Mouse (Mus musculus): ENCODE data around the gene 1700020N01Rik. TPM values are rescaled to one million over a fixed set of nuclear protein-coding genes. Genes with fewer than 3 reads are reported as not detected.
A peak's percentile ranks its signal among the peaks of the same experiment; 100 is the strongest.

Gene 1700020N01Rik
- not detected in 2 replicates for polyA plus RNA-seq (2015; fragmentation: Nextera tagmentation; extraction: Ambion mirVana)

DNA sequence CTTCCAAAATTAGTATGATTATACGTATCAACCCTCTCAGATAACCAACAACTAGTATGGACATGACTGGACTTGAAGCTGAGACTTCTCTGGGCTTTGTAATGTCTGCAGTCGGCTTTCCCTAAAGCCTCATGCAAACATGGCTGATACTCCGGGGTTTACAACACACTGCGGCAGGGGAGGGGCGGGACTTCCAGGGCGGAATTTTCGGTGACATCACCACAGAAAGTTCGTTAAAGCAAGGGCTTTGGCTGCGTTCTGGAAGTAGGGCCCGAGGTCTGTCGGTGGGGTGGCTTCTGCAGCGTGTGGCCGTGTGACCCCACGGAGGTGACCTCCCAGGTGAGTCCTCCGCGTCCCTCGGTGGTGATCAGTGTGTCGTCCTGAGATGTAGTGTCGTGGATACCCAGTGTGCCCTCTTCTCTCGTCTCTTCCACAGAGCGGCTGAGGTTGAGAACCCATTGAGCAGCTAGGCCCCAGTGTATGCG, at the start of gene 1700020N01Rik:
Gene 1700020N01Rik (plus strand): TSS at position 250 of the 485 bp plus-strand sequence.
- ATAC-seq (replicated peaks): no peak
- Histone ChIP-seq H3K27ac (replicated peaks) (no peak within 1 kb of the TSS), H3K27me3 (no peaks in the 10 kb centered on the region), H3K9ac (replicated peaks) (no peak within 1 kb of the TSS), H3K9me3 (no peaks in the 10 kb centered on the region), H3K4me3 (no peak within 1 kb of the TSS), H3K36me3 (no peaks in the 10 kb centered on the region), H3K4me1 (no peaks in the 10 kb centered on the region; the same call in 1 of the 2 replicates), H3K4me2 (replicated peaks) (no peak within 1 kb of the TSS)
- WGBS: 95% methylated on average over 22 of the region's 22 CpGs

DNA sequence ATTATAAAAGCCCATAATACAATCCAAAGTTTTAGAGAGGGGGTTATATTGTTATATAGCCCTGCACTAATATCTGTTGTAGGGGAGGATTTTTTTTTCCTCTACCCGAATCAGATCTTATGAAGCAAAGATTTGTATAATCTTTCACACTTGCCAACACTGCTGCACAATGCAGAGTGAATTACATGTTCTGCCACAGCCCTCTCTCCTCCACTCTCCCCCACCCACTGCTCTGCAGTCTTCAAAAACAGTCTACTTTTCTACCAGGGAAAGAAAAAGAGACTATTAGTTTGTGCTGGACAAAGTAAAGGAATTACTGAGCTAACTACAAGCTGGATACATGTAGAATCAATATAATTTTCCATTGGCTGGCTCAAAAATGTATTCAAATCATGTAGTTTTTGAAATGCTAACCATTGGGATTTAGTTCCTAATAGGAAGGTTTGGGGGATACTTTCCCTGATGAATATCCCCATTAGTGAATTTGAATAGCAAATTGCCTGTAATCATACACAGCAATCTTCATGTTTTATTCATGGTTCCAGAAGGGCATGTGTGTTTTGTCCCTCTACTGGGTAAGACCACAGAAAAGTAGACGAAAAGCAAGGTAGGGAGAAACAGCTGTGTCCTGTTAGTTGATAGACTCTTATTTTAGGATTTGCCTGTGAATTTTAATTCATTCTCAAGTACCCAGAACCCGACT, 49.2 kb upstream of the 1700020N01Rik start:
- H3K27ac ChIP-seq (replicated peaks): no peak overlapping the region
- H3K27me3 ChIP-seq: no peaks in the 10 kb centered on the region
- H3K4me3 ChIP-seq: no peak overlapping the region
- H3K36me3 ChIP-seq: no peaks in the 10 kb centered on the region
- no peak overlapping the region for H3K4me2 ChIP-seq (replicated peaks)
- H3K4me1 ChIP-seq: 0 out of 2 replicates have a peak, but pooled peaks cover 6% of the 10 kb centered on the region
- H3K9me3 ChIP-seq: no peaks in the 10 kb centered on the region
- WGBS: 30% methylated on average over 3 of the region's 3 CpGs
- H3K9ac ChIP-seq (replicated peaks): no peak overlapping the region
- ATAC-seq (replicated peaks): peak; percentile 73

DNA sequence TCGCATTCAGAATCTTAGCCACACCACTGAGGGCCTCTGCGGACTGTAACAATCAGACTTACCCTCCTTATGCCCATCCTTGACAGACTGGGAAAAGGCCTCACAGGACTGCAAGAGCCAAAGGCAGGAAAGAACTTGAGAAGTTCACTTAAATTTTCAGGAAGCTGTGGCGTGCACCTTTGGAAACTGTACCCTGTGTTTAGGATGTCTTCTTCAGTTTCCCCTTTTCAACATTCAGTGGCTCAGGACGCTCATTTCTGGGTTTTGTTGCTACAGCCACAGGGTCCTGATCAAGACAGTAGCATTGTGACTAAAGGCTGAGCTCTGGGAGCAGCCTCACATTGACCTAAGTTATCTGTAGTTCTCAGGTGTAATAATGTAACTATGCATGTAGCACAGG, 48.2 kb upstream of the 1700020N01Rik start:
- no peaks in the 10 kb centered on the region for H3K9me3 ChIP-seq
- 0 out of 2 replicates have a peak, but pooled peaks cover 6% of the 10 kb centered on the region for H3K4me1 ChIP-seq
- 91% methylated on average over 4 of the region's 4 CpGs for WGBS
- H3K27me3 ChIP-seq: no peaks in the 10 kb centered on the region
- H3K9ac ChIP-seq (replicated peaks): no peak overlapping the region
- no peak overlapping the region for H3K4me2 ChIP-seq (replicated peaks)
- H3K4me3 ChIP-seq: no peak overlapping the region
- H3K27ac ChIP-seq (replicated peaks): no peak overlapping the region
- no peak for ATAC-seq (replicated peaks)
- H3K36me3 ChIP-seq: no peaks in the 10 kb centered on the region

DNA sequence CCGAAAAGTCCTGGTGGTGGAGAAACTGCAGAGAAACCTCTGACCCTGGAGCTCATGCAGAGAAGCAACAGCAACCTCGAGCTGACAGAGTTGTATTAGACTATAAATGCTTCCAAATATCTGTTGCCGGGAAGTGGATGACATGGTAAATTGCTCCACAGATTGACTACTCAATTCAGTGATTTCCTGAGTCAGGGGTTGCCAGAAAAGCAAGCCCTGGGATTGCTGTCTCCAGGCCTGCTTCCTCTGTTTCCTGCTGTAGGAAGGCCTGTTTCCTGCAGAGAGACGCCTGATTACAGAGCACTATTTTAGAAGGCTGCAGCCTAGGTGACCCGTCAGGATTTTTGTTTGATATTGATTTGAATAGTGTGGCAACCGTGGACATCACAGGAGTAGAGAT, 47.5 kb upstream of the 1700020N01Rik start:
- no peaks in the 10 kb centered on the region for H3K36me3 ChIP-seq
- H3K27me3 ChIP-seq: no peaks in the 10 kb centered on the region
- H3K9ac ChIP-seq (replicated peaks): no peak overlapping the region
- no peaks in the 10 kb centered on the region for H3K9me3 ChIP-seq
- H3K27ac ChIP-seq (replicated peaks): no peak overlapping the region
- no peak for ATAC-seq (replicated peaks)
- H3K4me3 ChIP-seq: no peak overlapping the region
- H3K4me1 ChIP-seq: 0 out of 2 replicates have a peak, but pooled peaks cover 6% of the 10 kb centered on the region
- no peak overlapping the region for H3K4me2 ChIP-seq (replicated peaks)
- 56% methylated on average over 6 of the region's 6 CpGs for WGBS

DNA sequence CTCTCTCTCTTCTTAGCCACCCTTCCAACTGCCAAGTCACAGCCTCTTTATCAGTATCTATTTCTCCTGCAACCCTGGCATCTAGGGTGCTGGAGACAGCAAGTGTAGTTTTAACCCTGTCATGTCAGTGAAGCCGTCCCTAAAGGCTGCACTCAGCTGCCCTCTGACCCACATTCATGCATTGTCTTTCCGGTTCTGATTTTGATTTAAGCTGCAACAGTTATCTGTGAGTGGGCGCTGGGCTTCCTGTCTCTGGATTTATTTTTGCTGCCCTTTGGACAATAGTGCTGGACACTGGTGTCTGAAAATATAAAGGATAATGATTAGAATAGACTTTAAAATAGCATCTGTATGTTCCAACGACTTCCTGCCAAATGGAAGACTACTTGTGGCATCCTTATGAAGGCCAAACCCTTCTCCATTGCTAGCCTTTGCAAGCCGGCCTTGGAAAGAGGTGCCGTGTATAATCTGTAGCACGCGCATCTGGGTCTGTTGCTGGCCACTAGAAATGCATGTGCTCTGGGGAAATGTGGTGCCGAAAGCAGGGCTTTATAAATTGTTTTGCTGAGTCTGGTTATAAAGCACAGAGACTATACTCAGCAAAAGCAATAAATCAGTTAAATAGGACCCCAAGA, 44.0 kb upstream of the 1700020N01Rik start:
- Histone ChIP-seq H3K36me3 (no peaks in the 10 kb centered on the region), H3K27me3 (no peaks in the 10 kb centered on the region), H3K9me3 (no peaks in the 10 kb centered on the region), H3K4me2 (replicated peaks) (no peak overlapping the region), H3K4me1 (0 out of 2 replicates have a peak, but pooled peaks cover 6% of the 10 kb centered on the region), H3K9ac (replicated peaks) (no peak overlapping the region), H3K4me3 (no peak overlapping the region), H3K27ac (replicated peaks) (no peak overlapping the region)
- ATAC-seq (replicated peaks): no peak
- 80% methylated on average over 9 of the region's 9 CpGs for WGBS

DNA sequence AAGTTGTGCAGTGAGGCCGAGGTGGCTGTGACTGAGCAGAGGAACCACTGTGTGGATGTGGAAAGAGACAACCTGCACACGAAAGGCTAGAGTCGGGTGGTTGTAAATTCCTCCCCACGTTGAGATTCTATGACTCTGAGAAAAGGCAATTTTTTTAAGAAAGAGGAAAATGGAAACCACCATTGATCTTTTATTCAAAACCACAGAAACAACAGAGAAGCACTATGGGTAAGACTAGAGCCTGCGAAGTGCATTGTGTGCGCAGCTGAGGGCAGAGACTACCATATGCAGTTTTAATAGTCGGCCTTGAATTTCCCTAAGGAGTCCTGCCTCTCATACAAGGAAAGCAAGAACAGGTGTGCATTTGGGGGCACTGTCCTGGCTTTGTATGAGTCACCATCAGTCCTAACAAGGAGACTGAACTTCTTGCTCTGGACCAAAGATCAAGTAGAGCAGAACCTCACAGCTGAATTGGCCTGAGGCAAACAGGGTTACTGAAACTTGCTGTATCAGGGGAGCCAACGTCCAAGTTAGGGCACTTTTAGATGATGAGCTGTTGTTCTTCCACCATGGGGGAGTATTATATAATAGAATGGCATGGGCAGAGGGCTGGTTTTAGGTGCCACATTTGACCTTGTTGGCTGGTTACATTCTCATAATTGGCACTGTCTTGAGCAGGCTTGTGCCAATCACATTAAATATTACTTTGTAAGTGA, 39.8 kb upstream of the 1700020N01Rik start:
- 86% methylated on average over 8 of the region's 8 CpGs for WGBS
- H3K9ac ChIP-seq (replicated peaks): no peak overlapping the region
- H3K4me3 ChIP-seq: no peak overlapping the region
- no peaks in the 10 kb centered on the region for H3K4me1 ChIP-seq
- no peak overlapping the region for H3K4me2 ChIP-seq (replicated peaks)
- H3K36me3 ChIP-seq: no peaks in the 10 kb centered on the region
- ATAC-seq (replicated peaks): no peak
- no peak overlapping the region for H3K27ac ChIP-seq (replicated peaks)
- H3K27me3 ChIP-seq: no peaks in the 10 kb centered on the region
- H3K9me3 ChIP-seq: no peaks in the 10 kb centered on the region

DNA sequence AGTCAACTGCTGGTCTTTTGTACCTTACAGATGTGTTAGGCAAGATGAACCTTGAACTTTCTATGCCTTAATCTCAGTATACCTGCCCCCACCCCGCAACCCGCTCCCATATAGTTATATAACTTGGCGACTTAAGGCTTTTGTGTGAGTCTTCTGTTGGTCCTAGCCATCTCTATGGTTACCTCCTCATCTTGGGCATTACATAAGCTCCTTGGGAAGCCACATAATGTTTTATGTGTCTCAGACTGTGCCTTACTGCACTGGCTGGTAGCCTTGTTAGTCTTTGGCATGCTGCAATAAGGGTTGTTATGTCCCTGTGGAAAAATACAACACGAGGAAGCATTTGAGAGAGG, 39.3 kb upstream of the 1700020N01Rik start:
- WGBS: 88% methylated on average over 4 of the region's 4 CpGs
- H3K4me3 ChIP-seq: no peak overlapping the region

DNA sequence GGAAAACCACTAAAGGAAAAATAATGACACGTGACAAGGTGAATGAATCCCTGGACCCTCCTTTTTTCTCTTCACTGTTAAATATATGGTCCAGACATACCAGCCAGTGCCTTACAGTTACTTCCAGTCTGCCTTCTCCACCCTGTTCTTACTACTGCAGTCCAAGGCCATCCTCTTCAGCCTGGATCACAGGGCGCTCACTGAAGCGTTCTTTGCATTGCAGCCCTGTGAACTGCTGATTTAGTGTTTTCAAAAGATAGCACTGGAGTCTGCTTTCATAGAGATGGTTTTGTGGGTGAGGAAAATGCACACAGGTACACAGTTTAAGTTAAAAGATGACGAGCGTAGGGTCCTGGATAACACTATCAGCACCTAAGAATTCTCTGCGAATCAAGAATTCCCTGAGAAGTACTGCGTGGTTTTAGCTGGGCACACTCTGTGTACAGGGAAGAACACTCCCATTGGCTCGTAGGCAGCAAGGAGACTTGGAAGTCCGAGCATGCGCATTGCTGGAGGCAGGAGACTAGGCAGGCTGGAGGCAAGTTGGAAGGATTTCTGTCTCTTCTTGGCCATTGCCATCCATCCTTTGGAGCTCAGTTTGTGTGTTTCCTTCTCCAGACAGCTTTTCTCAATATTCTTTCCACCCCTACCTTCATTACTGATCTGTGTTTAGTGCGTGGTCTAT, 37.9 kb upstream of the 1700020N01Rik start:
- Histone ChIP-seq H3K27me3 (no peaks in the 10 kb centered on the region), H3K36me3 (no peaks in the 10 kb centered on the region), H3K9me3 (no peaks in the 10 kb centered on the region), H3K4me2 (replicated peaks) (no peak overlapping the region), H3K4me1 (no peaks in the 10 kb centered on the region), H3K4me3 (no peak overlapping the region), H3K27ac (replicated peaks) (no peak overlapping the region), H3K9ac (replicated peaks) (no peak overlapping the region)
- WGBS: 85% methylated on average over 11 of the region's 11 CpGs
- ATAC-seq (replicated peaks): no peak

More for the DNA sequence above, 39.3 kb upstream of the 1700020N01Rik start:
- no peaks in the 10 kb centered on the region for H3K4me1 ChIP-seq
- no peak overlapping the region for H3K4me2 ChIP-seq (replicated peaks)
- H3K36me3 ChIP-seq: no peaks in the 10 kb centered on the region
- no peak overlapping the region for H3K9ac ChIP-seq (replicated peaks)
- no peaks in the 10 kb centered on the region for H3K27me3 ChIP-seq
- no peak overlapping the region for H3K27ac ChIP-seq (replicated peaks)
- H3K9me3 ChIP-seq: no peaks in the 10 kb centered on the region
- no peak for ATAC-seq (replicated peaks)

DNA sequence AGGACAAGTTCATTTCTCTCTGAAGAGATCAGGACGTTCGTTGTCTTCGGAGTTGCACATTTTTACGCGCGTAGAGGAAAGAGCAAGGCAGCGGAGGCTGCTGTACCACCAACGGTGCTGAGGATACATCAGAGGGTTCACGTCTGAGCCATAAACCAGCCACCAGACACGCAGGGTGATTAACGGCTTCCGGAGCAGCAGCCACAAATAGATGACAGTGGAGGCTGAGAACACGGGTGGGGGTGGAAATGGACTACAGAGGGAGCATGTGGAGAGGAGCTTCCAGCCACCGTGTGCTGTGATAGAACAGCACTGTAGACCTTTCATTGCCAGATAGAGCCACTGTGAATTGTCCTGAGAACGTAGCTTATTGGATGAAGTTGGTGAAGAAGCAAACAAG, 33.2 kb upstream of the 1700020N01Rik start:
- Histone ChIP-seq H3K27me3 (no peaks in the 10 kb centered on the region), H3K4me1 (no peaks in the 10 kb centered on the region), H3K9me3 (no peaks in the 10 kb centered on the region), H3K4me3 (no peak overlapping the region), H3K4me2 (replicated peaks) (no peak overlapping the region), H3K9ac (replicated peaks) (no peak overlapping the region), H3K36me3 (no peaks in the 10 kb centered on the region), H3K27ac (replicated peaks) (no peak overlapping the region)
- no peak for ATAC-seq (replicated peaks)
- whole genome bisulfite sequencing: 85% methylated on average over 15 of the region's 15 CpGs

DNA sequence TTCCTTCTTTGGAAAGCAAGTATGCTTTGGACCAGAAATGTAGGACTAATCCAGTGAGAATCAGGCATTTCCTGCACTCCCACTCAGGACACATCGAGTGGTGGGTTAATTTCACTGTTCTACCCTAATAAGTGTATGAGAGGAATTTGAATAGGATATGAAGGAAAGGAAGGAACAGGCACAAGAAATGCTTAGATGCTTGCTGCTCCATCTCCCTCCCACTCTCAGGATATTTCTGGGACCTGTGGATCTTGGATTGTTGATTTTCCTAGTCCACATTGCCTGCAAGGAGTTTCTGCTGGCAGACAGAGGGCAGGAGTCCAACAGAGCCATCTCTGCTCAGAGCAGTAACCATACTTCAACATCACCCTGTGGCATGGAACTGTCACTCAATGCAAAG, 31.8 kb upstream of the 1700020N01Rik start:
- Histone ChIP-seq H3K4me3 (no peak overlapping the region), H3K4me2 (replicated peaks) (no peak overlapping the region), H3K4me1 (no peaks in the 10 kb centered on the region), H3K36me3 (no peaks in the 10 kb centered on the region), H3K27ac (replicated peaks) (no peak overlapping the region), H3K9me3 (no peaks in the 10 kb centered on the region), H3K9ac (replicated peaks) (no peak overlapping the region), H3K27me3 (no peaks in the 10 kb centered on the region)
- 71% methylated on average over 1 of the region's 1 CpGs for WGBS
- ATAC-seq (replicated peaks): no peak

DNA sequence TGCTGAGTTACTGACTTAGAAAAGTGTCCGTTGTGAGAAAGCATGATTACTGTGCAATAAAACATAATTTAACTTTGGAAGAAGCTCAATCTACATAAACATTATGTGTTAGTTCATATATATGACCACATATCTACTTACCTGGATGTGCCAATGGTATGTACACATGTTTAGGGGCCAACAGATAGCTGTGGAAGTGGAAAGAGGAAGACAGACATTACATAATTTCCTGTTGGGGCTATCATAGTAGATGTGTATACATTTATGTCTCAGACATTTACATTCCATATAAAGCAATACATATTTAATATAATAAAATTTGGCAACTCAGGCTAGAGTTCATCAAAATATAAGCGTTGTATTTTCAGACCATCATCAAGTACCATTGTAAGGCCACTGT, 29.5 kb upstream of the 1700020N01Rik start:
- H3K4me2 ChIP-seq (replicated peaks): no peak overlapping the region
- no peaks in the 10 kb centered on the region for H3K4me1 ChIP-seq
- no peak for ATAC-seq (replicated peaks)
- H3K36me3 ChIP-seq: no peaks in the 10 kb centered on the region
- H3K27me3 ChIP-seq: no peaks in the 10 kb centered on the region
- no peak overlapping the region for H3K27ac ChIP-seq (replicated peaks)
- no peak overlapping the region for H3K9ac ChIP-seq (replicated peaks)
- 96% methylated on average over 2 of the region's 2 CpGs for WGBS
- no peak overlapping the region for H3K4me3 ChIP-seq
- no peaks in the 10 kb centered on the region for H3K9me3 ChIP-seq

DNA sequence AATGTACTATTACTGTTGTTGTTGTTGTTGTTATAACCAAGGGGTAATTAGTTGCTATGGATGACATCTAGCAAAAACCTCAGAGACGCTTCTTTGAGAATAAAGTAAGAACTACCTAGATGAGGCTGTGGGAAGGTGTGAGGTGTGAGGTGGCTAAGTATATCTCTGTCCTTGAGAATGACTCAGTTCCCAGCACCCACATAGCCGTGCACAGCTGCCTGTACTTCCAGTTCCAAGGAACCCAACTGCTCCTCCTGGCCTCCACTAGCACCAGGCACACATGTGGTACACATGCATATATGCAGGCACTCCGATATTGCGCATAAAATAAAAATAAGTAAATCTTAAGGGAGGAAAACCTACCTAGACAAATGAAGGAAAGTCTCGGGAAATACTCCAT, 28.8 kb upstream of the 1700020N01Rik start:
- Histone ChIP-seq H3K27me3 (no peaks in the 10 kb centered on the region), H3K4me3 (no peak overlapping the region), H3K4me2 (replicated peaks) (no peak overlapping the region), H3K9me3 (no peaks in the 10 kb centered on the region), H3K9ac (replicated peaks) (no peak overlapping the region), H3K27ac (replicated peaks) (no peak overlapping the region), H3K4me1 (no peaks in the 10 kb centered on the region), H3K36me3 (no peaks in the 10 kb centered on the region)
- no peak for ATAC-seq (replicated peaks)
- whole genome bisulfite sequencing: 89% methylated on average over 5 of the region's 5 CpGs
